Mouse (Mus musculus): ENCODE data around the gene Cacng1. TPM values are rescaled to one million over a fixed set of nuclear protein-coding genes. Genes with fewer than 3 reads are reported as not detected.
A peak's percentile ranks its signal among the peaks of the same experiment; 100 is the strongest.

Gene Cacng1
- total RNA-seq, 1 experiment = 0.22 TPM

DNA sequence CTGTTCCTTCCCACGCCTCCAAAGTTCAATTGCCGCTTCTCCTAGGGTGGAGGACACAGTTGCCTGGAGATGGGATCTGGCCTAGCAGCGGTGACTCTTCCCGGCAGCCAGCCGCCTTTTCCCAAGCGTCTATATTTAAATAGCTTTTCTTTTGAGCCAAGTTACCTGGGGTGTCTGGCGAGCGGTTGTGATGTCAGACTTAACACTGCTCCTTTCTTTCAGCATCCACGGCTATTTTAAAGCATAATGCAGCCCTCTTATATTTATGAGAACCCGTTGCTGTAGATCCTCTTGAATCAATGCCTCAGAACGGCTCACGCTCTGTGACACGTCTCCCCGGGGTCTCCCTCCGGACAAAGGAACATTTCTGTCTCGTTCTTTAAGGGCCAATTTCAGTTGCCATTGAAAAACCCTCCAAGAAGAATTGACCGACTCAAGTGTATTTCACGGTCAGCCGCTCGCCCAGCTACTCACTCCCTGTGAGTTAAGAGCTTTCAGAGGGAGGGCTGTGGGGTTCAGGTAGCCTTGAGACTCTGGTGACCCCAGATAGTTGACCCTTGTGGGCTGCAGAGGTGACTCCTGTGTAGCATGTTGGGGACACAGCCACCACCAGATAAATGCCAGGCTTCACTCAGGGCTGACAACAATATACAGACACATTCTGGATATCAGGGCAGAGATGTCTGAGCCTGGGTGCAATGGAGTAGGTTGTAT, 8.3 kb downstream of the Cacng1 start:
- Histone ChIP-seq H3K4me3 (ENCODE audit: insufficient read depth in 1 of 2, low read depth in 1 of 2, low read length in 2 of 2, poor library complexity in 1 of 2, severe bottlenecking in 1 of 2) (no peak overlapping the region), H3K9ac (ENCODE audit: insufficient read depth, low read depth, low read length, poor library complexity, severe bottlenecking) (no peak overlapping the region), H3K27ac (ENCODE audit: insufficient read depth, low read depth, low read length, poor library complexity, severe bottlenecking) (no peak overlapping the region), H3K36me3 (ENCODE audit: control insufficient read depth, insufficient read depth, low read length, poor library complexity, severe bottlenecking) (no peaks in the 10 kb centered on the region), H3K9me3 (ENCODE audit: control insufficient read depth, insufficient read depth, low read depth, low read length) (no peaks in the 10 kb centered on the region), H3K4me1 (ENCODE audit: control insufficient read depth in 2 of 2, insufficient read depth in 2 of 2, low read length in 2 of 2, poor library complexity in 1 of 2) (peaks cover under 1 to 3% of the 10 kb centered on the region in 2 experiments; a peak in 2 of 4 replicates)
- in situ Hi-C loops (cut with MboI; ENCODE audit: low sequenced_read_pairs in 2 of 2, unreplicated experiment in 2 of 2) = no loop called here
- DNase-seq (ENCODE audit: low read depth, low spot score) = no peak
- TF ChIP-seq ZC3H11A (IDR thresholded peaks at IDR 0.05; ENCODE audit: borderline replicate concordance, low read depth, low read length) (no peak), HCFC1 (IDR thresholded peaks at IDR 0.05; ENCODE audit: borderline replicate concordance, insufficient read depth, low read length) (no peak), MAFK (IDR thresholded peaks at IDR 0.05; ENCODE audit: insufficient read depth, low read depth, low read length) (no peak), CHD2 (IDR thresholded peaks at IDR 0.05; ENCODE audit: low read depth, low read length) (no peak), ZNF384 (IDR thresholded peaks at IDR 0.05; ENCODE audit: low read depth, low read length) (no peak)

DNA sequence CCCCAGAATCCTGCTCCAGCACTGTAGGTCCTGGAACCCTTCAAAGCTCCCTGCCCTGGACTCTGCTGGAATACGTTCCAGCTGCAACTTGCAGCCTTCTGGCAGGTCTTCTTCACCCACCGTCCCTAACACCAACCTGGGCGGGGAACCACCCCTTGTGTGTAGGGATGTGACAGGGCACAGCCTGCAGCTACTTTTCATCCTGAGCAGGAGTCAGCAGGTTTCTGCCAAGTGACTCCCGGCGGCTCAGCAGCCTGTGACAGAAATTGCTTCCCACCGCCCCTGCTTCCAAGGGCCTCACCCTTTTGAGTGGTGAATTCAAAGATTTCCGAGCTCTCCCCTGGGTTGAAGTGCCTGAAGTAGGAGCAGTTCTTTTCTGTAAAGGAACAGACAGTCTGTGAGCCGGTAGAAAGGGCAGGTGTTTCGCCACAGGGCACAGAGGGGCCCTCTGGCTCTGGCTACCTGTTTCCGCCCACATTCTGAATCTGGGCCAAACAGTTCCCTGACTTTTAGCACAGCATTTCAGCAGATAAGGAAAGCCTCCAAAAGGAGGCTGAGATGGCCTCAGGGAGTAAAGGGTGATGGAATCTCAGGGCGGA, 10.7 kb downstream of the Cacng1 start:
- no peak overlapping the region for H3K4me3 ChIP-seq (ENCODE audit: insufficient read depth in 1 of 2, low read depth in 1 of 2, low read length in 2 of 2, poor library complexity in 1 of 2, severe bottlenecking in 1 of 2)
- peak; percentile 31 for DNase-seq (ENCODE audit: low read depth, low spot score)
- no peak overlapping the region for H3K9ac ChIP-seq (ENCODE audit: insufficient read depth, low read depth, low read length, poor library complexity, severe bottlenecking)
- H3K4me1 ChIP-seq (ENCODE audit: control insufficient read depth in 2 of 2, insufficient read depth in 2 of 2, low read length in 2 of 2, poor library complexity in 1 of 2) = peaks cover 2 to 3% of the 10 kb centered on the region in 2 experiments; a peak in 2 of 4 replicates
- no peaks in the 10 kb centered on the region for H3K9me3 ChIP-seq (ENCODE audit: control insufficient read depth, insufficient read depth, low read depth, low read length)
- TF ChIP-seq HCFC1 (IDR thresholded peaks at IDR 0.05; ENCODE audit: borderline replicate concordance, insufficient read depth, low read length) (no peak), ZNF384 (IDR thresholded peaks at IDR 0.05; ENCODE audit: low read depth, low read length) (no peak), MAFK (IDR thresholded peaks at IDR 0.05; ENCODE audit: insufficient read depth, low read depth, low read length) (no peak), ZC3H11A (IDR thresholded peaks at IDR 0.05; ENCODE audit: borderline replicate concordance, low read depth, low read length) (no peak), CHD2 (IDR thresholded peaks at IDR 0.05; ENCODE audit: low read depth, low read length) (no peak)
- H3K36me3 ChIP-seq (ENCODE audit: control insufficient read depth, insufficient read depth, low read length, poor library complexity, severe bottlenecking) = no peaks in the 10 kb centered on the region
- H3K27ac ChIP-seq (ENCODE audit: insufficient read depth, low read depth, low read length, poor library complexity, severe bottlenecking) = no peak overlapping the region
- in situ Hi-C loops (cut with MboI; ENCODE audit: low sequenced_read_pairs in 2 of 2, unreplicated experiment in 2 of 2) = no loop called here

DNA sequence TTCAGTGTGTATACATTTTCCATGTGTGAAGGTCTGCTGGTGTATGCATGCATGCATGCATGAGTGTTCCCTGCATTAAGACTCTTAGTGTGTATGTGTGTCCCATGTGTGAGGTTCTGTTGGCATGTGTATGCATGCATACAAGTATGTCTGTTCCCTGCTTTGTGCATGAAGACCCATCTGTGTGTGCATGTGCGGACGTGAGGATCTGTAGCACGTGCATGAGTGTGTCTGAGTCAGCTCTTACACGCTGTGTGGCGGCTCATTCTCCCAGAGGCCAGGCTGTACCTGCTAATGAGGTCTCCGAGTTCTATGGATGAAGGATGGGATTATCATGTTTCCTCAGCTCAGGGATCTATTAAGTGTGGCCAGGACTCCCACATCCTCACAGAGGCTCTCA, 11.3 kb downstream of the Cacng1 start:
- no peak for DNase-seq (ENCODE audit: low read depth, low spot score)
- no peaks in the 10 kb centered on the region for H3K9me3 ChIP-seq (ENCODE audit: control insufficient read depth, insufficient read depth, low read depth, low read length)
- TF ChIP-seq CHD2 (IDR thresholded peaks at IDR 0.05; ENCODE audit: low read depth, low read length) = no peak
- TF ChIP-seq HCFC1 (IDR thresholded peaks at IDR 0.05; ENCODE audit: borderline replicate concordance, insufficient read depth, low read length) = no peak
- TF ChIP-seq MAFK (IDR thresholded peaks at IDR 0.05; ENCODE audit: insufficient read depth, low read depth, low read length) = no peak
- TF ChIP-seq ZNF384 (IDR thresholded peaks at IDR 0.05; ENCODE audit: low read depth, low read length) = no peak
- TF ChIP-seq ZC3H11A (IDR thresholded peaks at IDR 0.05; ENCODE audit: borderline replicate concordance, low read depth, low read length) = no peak
- no peak overlapping the region for H3K9ac ChIP-seq (ENCODE audit: insufficient read depth, low read depth, low read length, poor library complexity, severe bottlenecking)
- no peaks in the 10 kb centered on the region for H3K36me3 ChIP-seq (ENCODE audit: control insufficient read depth, insufficient read depth, low read length, poor library complexity, severe bottlenecking)
- H3K4me3 ChIP-seq (ENCODE audit: insufficient read depth in 1 of 2, low read depth in 1 of 2, low read length in 2 of 2, poor library complexity in 1 of 2, severe bottlenecking in 1 of 2) = no peak overlapping the region
- H3K27ac ChIP-seq (ENCODE audit: insufficient read depth, low read depth, low read length, poor library complexity, severe bottlenecking) = no peak overlapping the region
- in situ Hi-C loops (cut with MboI; ENCODE audit: low sequenced_read_pairs in 2 of 2, unreplicated experiment in 2 of 2) = no loop called here
- peaks cover 2 to 3% of the 10 kb centered on the region in 2 experiments; a peak in 2 of 4 replicates for H3K4me1 ChIP-seq (ENCODE audit: control insufficient read depth in 2 of 2, insufficient read depth in 2 of 2, low read length in 2 of 2, poor library complexity in 1 of 2)

DNA sequence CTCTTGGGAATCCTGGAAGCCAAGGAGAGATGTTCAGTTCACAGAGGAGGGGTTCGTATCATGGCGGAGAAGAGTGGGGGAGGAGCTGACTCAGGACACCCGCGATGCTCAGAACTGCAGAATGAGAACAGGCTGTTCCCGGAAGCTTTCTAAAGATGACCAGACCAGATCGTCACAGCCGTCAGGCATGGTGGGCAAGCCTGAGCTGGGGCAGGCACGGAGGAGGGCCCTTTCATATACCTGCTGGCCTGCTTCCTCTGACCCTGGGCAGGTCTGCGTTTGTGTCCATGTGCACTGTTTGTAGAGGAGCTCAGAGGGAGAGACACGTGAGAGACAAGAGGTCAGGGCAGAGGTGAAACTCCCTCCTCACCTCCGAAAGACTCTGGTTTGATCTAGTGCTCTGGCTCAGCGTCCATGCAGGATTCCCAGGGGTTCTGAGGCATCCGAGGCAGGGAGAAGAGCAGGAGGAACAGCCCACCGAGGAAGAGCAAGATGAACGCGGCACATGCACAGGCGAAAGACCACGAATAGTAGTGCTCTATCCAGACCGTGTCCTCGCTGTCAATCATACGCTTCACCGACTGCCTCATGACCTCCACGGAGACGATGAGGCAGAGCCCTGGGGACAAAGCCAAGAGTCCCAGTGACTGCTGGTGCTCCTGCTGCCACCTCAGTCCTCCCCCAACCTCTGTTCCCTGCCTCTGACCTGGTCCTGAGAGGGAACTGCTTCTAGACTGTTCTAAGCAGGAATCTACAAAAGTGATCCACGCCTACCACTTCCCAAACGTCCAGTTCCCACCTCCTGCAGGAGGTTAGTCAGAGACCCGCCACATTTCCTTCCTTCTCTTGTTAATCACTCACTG, 12.8 kb downstream of the Cacng1 start:
- Histone ChIP-seq H3K9ac (ENCODE audit: insufficient read depth, low read depth, low read length, poor library complexity, severe bottlenecking) (no peak overlapping the region), H3K36me3 (ENCODE audit: control insufficient read depth, insufficient read depth, low read length, poor library complexity, severe bottlenecking) (no peaks in the 10 kb centered on the region), H3K4me1 (ENCODE audit: control insufficient read depth in 2 of 2, insufficient read depth in 2 of 2, low read length in 2 of 2, poor library complexity in 1 of 2) (peaks cover 2 to 3% of the 10 kb centered on the region in 2 experiments; a peak in 2 of 4 replicates), H3K27ac (ENCODE audit: insufficient read depth, low read depth, low read length, poor library complexity, severe bottlenecking) (no peak overlapping the region), H3K9me3 (ENCODE audit: control insufficient read depth, insufficient read depth, low read depth, low read length) (no peaks in the 10 kb centered on the region), H3K4me3 (ENCODE audit: insufficient read depth in 1 of 2, low read depth in 1 of 2, low read length in 2 of 2, poor library complexity in 1 of 2, severe bottlenecking in 1 of 2) (no peak overlapping the region)
- DNase-seq (ENCODE audit: low read depth, low spot score) = no peak
- in situ Hi-C loops (cut with MboI; ENCODE audit: low sequenced_read_pairs in 2 of 2, unreplicated experiment in 2 of 2) = no loop called here
- TF ChIP-seq MAFK (IDR thresholded peaks at IDR 0.05; ENCODE audit: insufficient read depth, low read depth, low read length) (no peak), HCFC1 (IDR thresholded peaks at IDR 0.05; ENCODE audit: borderline replicate concordance, insufficient read depth, low read length) (no peak), ZC3H11A (IDR thresholded peaks at IDR 0.05; ENCODE audit: borderline replicate concordance, low read depth, low read length) (no peak), CHD2 (IDR thresholded peaks at IDR 0.05; ENCODE audit: low read depth, low read length) (no peak), ZNF384 (IDR thresholded peaks at IDR 0.05; ENCODE audit: low read depth, low read length) (no peak)

Measured in ES-E14 (cell line).